Mouse (Mus musculus) forebrain, postnatal 0 days (tissue): ENCODE measurements around the gene Cfap161. TPM values are rescaled to one million over a fixed set of nuclear protein-coding genes. Genes with fewer than 3 reads are reported as not detected.
A peak's percentile ranks its signal among the peaks of the same experiment; 100 is the strongest.

ENCODE experiments used
- ATAC-seq: fragments of 200-750 bp; cut with Nextera tagmentation; 2 replicates; pipeline ENCODE4 v1.8.0; 2017; ENCODE audit warnings: mild to moderate bottlenecking, moderate library complexity
- DNase-seq: peaks from one replicate; pipeline ENCODE4 v3.0.0-alpha.2; 2015
- H3K27ac ChIP-seq: fragments of 300-500 bp; sonication (generic); 2 replicates; pipeline ENCODE4 v1.5.1; 2014; ENCODE audit warnings: low read depth, mild to moderate bottlenecking, antibody characterized with exemption, low read length, moderate library complexity, mixed read lengths
- H3K27me3 ChIP-seq: fragments of 300-500 bp; sonication (generic); 2 replicates; pipeline ENCODE4 v1.6.1; 2014; ENCODE audit warnings: mild to moderate bottlenecking, low read length, mixed read lengths; ENCODE audit not compliant: insufficient read depth
- H3K36me3 ChIP-seq: fragments of 300-500 bp; sonication (generic); 2 replicates; pipeline ENCODE4 v1.6.1; 2014; ENCODE audit warnings: mild to moderate bottlenecking, moderate library complexity; ENCODE audit not compliant: insufficient read depth
- H3K4me1 ChIP-seq: fragments of 300-500 bp; sonication (generic); 2 replicates; pipeline ENCODE4 v1.6.1; 2014; ENCODE audit warnings: antibody characterized with exemption; ENCODE audit not compliant: insufficient read depth
- H3K4me2 ChIP-seq: fragments of 300-500 bp; sonication (generic); 2 replicates; pipeline ENCODE4 v1.6.1; 2014; ENCODE audit warnings: low read depth, mild to moderate bottlenecking, moderate library complexity
- H3K4me3 ChIP-seq: fragments of 300-500 bp; sonication (generic); 2 replicates; pipeline ENCODE4 v1.5.1; 2014; ENCODE audit warnings: low read depth, low read length, mixed read lengths
- H3K9ac ChIP-seq: fragments of 300-500 bp; sonication (generic); 2 replicates; pipeline ENCODE4 v1.6.1; 2014; ENCODE audit warnings: mild to moderate bottlenecking
- H3K9me3 ChIP-seq: fragments of 300-500 bp; sonication (generic); 2 replicates; pipeline ENCODE4 v1.6.1; 2016; ENCODE audit warnings: low read length
- CTCF ChIP-seq: sonication (generic); IDR thresholded peaks from 2 replicates; pipeline ENCODE4 v1.5.1; 2016; ENCODE audit warnings: antibody characterized with exemption, control low read depth, low read depth
- WGBS: fragments of 180-500 bp; shearing (Covaris S2); extraction: QIAGEN DNeasy Blood & Tissue Kit; methylation state at CpG from one replicate; pipeline ENCODE4 v1.1.7; 2014; 5-methylcytosine and 5-hydroxymethylcytosine counted together
- polyA plus RNA-seq: library from polyadenylated mRNA; unstranded; fragments of >200 nt; fragmentation: Nextera tagmentation; extraction: Ambion mirVana; gene quantifications from 2 replicates; pipeline ENCODE4 v1.2.1, GENCODE M21; 2015
- total RNA-seq: library from RNA; depleted of rRNA; stranded (reverse); fragments of >200 nt; gene quantifications from 2 replicates; pipeline ENCODE4 v1.2.3, GENCODE M21; 2014

Cfap161 gene
- total and polyA plus RNA-seq, 2 experiments from 2014 or later, result 2.7 to 3.9 TPM

- TF ChIP-seq CTCF, result 0 out of 2 replicates have a peak, but pooled peaks have one; percentile 8
- WGBS, result 77% methylated on average over 4 of the region's 4 CpGs
- peak; percentile 87 for ATAC-seq
- Histone ChIP-seq H3K9ac (no peak overlapping the region), H3K4me1 (peaks cover 5% of the 10 kb centered on the region; the same call in 1 of the 2 replicates), H3K4me2 (no peak overlapping the region), H3K27me3 (no peaks in the 10 kb centered on the region), H3K36me3 (no peaks in the 10 kb centered on the region), H3K9me3 (no peaks in the 10 kb centered on the region), H3K27ac (no peak overlapping the region), H3K4me3 (no peak overlapping the region)
- DNase-seq, result peak; percentile 41
Measured at GRCm38 (mm10) chr7:83744250-83744649, 50.4 kb downstream of the Cfap161 start.

- WGBS, result 55% methylated on average over 3 of the region's 3 CpGs
- H3K4me3 ChIP-seq, result no peak overlapping the region
- no peak for TF ChIP-seq CTCF
- no peaks in the 10 kb centered on the region for H3K36me3 ChIP-seq
- ATAC-seq (no peak), DNase-seq (no peak)
- H3K27ac ChIP-seq, result no peak overlapping the region
- no peak overlapping the region for H3K4me2 ChIP-seq
- no peak overlapping the region for H3K9ac ChIP-seq
- H3K27me3 ChIP-seq, result no peaks in the 10 kb centered on the region
- no peaks in the 10 kb centered on the region for H3K9me3 ChIP-seq
- H3K4me1 ChIP-seq, result peaks cover 5% of the 10 kb centered on the region; the same call in 1 of the 2 replicates
Measured at GRCm38 (mm10) chr7:83742690-83743089, 52.0 kb downstream of the Cfap161 start.

DNA sequence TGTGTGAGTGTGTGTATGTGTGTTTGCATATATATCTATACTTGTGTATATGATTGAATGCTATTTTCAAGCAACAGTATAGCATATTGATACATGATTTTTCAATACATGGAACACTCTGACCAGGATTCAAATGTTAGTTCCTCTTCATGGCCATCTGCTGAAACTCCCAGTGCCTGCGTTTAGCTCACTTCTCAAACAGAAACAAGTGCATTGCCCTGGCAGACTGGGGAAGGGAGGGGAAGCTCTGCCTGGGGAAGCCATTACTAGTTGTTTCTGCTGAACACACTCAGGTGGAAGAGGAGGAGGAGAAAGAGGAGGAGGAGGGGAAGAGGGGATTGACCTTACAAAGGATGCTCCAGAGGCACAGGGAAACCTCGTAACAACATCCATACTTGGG is 52.7 kb downstream of the Cfap161 start:
- Histone ChIP-seq H3K9me3 (no peaks in the 10 kb centered on the region), H3K4me1 (peaks cover 5% of the 10 kb centered on the region; the same call in 1 of the 2 replicates), H3K36me3 (no peaks in the 10 kb centered on the region), H3K27me3 (no peaks in the 10 kb centered on the region), H3K4me2 (no peak overlapping the region), H3K4me3 (no peak overlapping the region), H3K27ac (no peak overlapping the region), H3K9ac (no peak overlapping the region)
- no peak for DNase-seq
- TF ChIP-seq CTCF, result no peak
- 77% methylated on average over 2 of the region's 2 CpGs for WGBS
- ATAC-seq, result no peak

DNA sequence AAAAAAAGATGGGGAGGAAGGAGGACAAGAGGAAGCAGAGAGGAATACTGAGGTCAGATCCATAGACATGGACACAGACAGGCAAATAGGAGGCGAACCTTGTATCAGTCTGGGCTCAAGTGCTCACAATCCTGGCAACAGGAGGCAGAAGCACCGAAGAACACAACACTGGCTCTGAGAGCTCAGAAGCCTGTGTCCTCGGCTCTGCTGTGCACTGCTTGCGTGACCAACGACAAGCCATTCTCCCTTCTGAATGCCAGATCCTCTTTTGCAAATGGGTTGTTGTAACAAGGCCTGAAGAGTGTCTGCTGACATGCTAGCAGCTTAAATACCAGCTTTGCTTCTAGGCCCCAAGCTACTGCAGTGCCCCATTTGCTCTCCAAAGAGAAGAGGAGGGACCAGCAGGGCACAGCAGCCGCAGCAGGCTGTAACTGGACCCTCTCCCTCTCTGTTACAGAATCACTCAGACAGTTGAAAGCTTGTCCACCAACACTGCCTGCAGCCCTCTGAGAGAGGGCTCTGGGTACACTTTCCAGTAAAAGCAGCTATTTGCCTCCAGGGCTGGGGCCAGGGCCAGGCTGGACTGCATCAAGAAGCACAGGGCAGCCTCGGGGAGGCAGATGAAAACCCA is 54.9 kb downstream of the Cfap161 start:
- no peak overlapping the region for H3K27ac ChIP-seq
- H3K9ac ChIP-seq, result no peak overlapping the region
- no peak overlapping the region for H3K4me3 ChIP-seq
- H3K9me3 ChIP-seq, result no peaks in the 10 kb centered on the region
- peaks cover 5% of the 10 kb centered on the region; the same call in 1 of the 2 replicates for H3K4me1 ChIP-seq
- ATAC-seq (no peak), DNase-seq (no peak)
- H3K36me3 ChIP-seq, result no peaks in the 10 kb centered on the region
- 44% methylated on average over 7 of the region's 7 CpGs for WGBS
- TF ChIP-seq CTCF, result no peak
- H3K27me3 ChIP-seq, result no peaks in the 10 kb centered on the region
- no peak overlapping the region for H3K4me2 ChIP-seq

GRCm38 (mm10) chr7:83738623-83739462 is 55.8 kb downstream of the Cfap161 start:
- Histone ChIP-seq H3K27me3 (no peaks in the 10 kb centered on the region), H3K9ac (no peak overlapping the region), H3K36me3 (no peaks in the 10 kb centered on the region), H3K9me3 (no peaks in the 10 kb centered on the region), H3K4me2 (no peak overlapping the region), H3K4me3 (no peak overlapping the region), H3K27ac (no peak overlapping the region), H3K4me1 (no peaks in the 10 kb centered on the region)
- 80% methylated on average over 10 of the region's 10 CpGs for WGBS
- no peak for TF ChIP-seq CTCF
- ATAC-seq (no peak), DNase-seq (no peak)

- no peak overlapping the region for H3K9ac ChIP-seq
- 62% methylated on average over 6 of the region's 6 CpGs for WGBS
- no peaks in the 10 kb centered on the region for H3K36me3 ChIP-seq
- H3K4me1 ChIP-seq, result no peaks in the 10 kb centered on the region
- no peaks in the 10 kb centered on the region for H3K27me3 ChIP-seq
- no peak for TF ChIP-seq CTCF
- no peaks in the 10 kb centered on the region for H3K9me3 ChIP-seq
- no peak overlapping the region for H3K4me3 ChIP-seq
- H3K27ac ChIP-seq, result no peak overlapping the region
- DNase-seq (no peak), ATAC-seq (no peak)
- no peak overlapping the region for H3K4me2 ChIP-seq
Measured at GRCm38 (mm10) chr7:83737914-83738490, 56.7 kb downstream of the Cfap161 start.
